Mouse (Mus musculus) frontal cortex, postnatal 25 days (tissue): ENCODE results near the gene Gm11733.
"Not testable (repeated sequence)": the region's sequence is repeated elsewhere in the genome, so short reads cannot be mapped to it uniquely, and the experiment has no call there.

Source experiments
- DNase-seq, 2 experiments: peaks; one replicate each; pipeline ENCODE4 v3.0.0; 2022; ENCODE audit warnings: low spot score in 2 of 2

Gene Gm11733

DNA sequence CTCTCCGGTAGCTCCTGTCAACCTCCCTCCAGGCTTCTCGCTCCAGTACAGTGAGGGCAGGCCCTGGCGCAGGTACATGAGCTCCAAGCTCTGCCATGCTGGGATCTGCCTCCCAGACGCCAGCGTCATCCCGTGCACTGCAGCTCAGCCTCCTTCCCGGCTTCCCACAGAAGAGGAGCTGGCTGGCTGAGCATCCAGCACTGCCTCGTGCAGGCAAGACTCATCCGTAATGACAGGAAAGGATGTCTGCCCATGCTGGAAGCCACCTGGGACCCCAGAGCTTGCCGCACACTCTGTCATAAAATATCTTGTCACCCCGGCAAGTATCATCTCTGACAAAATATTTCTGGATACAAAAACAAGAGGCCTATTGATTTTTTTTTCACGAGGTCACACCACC lies at the start of gene Gm11733:
TSS of gene Gm11733 (plus strand) at position 171 of the 400 bp plus-strand sequence.
- DNase-seq: peak; percentile 42 to 46

DNA sequence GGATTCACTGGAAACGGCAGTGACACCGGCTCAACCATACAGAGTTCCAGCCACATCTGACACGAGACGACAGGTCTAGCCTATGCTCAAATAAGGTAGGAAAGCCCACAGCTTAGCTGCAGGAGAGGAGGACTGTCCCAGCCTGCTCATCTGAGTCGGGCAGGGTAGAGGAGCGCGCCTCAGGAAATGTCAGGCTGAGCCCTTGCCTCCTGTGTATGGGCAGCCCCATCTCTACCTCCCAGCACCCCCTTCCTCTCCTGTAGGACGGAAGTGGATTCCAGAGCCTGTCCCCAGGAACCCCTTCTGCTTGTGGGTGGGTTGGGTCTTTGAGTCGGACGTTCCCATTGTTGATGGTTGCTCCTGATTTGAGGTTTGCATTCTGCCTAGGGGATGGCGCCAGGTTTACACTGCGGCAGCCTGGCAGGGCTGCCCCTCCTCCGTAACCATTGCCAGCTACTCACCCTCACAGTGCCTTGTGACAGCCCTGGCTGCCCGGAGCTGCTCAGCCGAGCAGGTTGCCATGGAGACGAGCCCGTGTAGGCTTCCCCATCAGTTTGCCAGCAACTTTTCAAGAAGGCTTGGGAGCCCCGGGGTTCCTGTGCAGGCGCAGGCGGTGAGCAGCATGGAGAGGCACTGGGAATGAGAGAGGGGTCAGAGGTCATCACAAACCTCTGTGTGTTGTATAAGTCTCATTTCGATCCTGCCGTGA lies 47.6 kb upstream of the Gm11733 start:
- DNase-seq: peak; percentile 65 to 76

DNA sequence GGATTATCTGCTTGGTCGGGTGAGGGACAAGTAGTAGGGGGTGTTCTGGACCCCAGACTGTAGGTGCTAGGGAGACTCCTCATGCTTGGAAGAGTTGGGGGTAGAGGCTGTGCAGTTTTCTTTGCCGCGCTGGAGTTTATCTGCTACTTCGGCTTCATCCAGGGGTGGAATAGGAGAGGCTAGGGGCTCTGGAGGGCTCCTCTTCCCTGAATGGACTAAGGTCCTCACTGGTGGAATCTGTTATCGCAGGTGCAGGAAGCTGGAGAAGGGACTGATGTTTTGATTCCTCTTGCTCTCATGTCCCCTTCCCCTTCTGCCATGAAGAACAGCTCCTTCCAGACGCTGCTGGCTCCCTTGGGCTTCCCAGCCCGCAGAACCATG lies 47.1 kb upstream of the Gm11733 start:
- DNase-seq: no peak

DNA sequence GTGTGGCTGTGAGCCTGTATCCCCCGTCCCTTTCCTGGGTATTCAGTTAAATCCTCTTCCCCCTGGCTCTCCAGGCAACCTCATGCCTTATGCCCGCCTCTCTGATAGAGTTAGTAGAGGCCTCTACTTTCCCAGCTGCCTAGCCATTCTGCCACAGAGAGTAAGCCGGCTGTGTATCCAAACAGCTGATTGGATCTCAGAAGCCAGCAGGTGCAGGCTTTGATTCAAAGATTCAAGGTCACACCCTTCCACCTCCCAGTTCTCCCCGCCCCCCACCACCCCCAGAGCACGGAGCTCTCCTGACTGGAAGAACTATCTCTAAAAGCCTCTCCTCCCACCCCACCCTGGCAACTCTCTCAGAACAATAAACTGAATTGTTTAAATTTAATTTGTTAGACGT lies 45.8 kb upstream of the Gm11733 start:
- no peak for DNase-seq

DNA sequence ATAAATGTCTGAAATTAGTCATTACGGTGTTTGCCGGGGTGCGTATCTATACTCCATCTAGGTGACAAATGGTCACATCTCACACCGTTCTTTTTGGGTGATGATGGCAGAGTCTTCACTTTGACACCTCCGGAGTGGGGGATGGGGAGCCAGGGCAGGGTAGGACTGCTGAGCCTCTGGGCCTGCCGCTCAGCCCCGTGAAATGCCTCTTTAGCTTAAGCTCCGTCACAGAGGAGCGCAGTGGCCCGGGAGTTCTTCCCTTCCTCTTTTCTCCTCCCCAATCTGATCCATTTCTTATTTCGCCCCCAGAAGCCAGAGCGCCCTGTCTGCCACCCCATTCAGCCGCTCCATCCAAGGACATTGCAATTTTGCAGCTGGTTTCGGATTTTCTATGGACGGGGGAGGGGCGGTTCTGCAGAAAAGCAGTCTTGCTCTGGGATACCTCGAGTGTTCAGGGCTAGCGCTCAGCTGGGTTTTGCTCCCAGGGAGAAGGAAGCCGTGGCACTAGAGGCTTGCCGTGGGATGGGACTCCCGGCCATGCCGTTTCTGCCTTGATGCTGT lies 43.2 kb upstream of the Gm11733 start:
- no peak for DNase-seq

DNA sequence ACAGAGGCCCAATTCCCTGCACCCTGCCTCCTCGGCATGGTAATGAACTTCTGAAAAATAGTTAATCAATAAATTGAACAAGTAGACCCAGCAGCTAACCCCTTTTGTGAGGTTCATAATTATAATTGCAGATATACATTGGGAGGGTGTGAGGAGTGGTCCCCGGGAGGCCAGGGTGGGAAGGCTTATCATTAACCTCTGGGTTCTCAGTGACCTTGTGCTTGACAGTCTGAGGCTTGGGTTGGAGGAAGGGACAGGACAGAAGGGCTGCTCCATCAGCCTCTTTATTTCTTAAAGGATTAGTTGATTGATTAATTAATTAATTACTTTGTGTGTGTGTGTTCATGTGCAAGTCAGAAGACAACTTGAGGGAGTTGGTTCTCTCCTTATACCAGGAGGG lies 40.1 kb upstream of the Gm11733 start:
- DNase-seq: no peak

DNA sequence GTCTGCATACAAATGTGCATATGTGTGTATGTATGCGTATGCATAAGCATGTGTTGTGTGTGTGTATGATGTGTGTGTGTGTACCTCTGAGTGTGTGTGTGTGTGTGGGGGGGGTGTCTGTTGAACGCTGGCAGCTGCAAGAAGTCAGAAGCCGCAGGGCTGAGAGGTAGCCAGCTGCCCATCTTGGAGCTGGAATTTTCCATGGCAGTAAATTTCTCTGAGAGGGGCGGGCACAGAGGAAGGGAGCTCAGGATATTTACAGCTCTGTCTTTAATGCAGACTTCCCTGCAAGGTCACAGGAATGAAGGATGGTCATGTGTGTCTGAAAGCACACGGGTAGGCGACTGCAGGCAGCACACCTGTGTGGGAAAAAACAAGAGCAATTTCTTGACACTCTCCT lies 38.5 kb upstream of the Gm11733 start:
- no peak for DNase-seq

DNA sequence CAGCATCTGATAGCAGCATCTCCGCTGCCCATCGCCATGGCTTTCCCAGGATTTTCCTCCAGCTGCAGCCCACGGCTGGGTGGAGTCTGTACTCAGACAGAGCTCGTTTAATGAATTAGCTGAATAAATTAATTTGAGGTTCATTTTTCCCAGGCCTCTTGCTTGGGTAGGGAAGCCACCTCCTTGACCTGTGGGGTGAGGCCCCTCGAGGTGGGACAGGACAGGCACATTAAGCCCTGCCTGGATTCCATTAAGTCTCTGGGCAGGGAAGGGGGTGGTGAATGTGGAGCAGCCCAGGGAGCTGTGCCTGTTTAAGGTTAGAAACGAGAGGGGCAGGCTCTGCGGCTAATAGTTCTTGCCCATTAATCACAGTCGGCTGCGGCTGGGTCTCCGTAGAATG lies 30.1 kb upstream of the Gm11733 start:
- no peak for DNase-seq

DNA sequence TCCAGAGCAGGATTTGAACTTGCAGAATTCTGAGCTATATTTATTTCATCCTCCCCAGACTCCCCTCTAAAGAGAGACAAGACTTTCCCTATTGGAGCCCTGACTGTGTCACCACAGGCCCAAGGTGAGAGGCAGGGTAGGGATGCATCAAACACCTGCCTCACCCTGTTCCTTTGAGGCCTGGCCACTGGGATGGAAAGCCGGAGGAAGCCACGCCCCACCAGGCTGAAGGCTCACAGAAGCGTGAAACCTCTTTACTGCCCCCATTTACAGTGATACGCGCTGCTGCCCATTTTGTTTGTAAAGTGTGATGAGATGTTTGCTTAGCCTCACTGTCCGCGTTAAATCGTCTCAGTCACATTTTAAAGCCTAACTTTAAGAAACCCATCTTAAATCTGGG lies 25.0 kb upstream of the Gm11733 start:
- no peak for DNase-seq

DNA sequence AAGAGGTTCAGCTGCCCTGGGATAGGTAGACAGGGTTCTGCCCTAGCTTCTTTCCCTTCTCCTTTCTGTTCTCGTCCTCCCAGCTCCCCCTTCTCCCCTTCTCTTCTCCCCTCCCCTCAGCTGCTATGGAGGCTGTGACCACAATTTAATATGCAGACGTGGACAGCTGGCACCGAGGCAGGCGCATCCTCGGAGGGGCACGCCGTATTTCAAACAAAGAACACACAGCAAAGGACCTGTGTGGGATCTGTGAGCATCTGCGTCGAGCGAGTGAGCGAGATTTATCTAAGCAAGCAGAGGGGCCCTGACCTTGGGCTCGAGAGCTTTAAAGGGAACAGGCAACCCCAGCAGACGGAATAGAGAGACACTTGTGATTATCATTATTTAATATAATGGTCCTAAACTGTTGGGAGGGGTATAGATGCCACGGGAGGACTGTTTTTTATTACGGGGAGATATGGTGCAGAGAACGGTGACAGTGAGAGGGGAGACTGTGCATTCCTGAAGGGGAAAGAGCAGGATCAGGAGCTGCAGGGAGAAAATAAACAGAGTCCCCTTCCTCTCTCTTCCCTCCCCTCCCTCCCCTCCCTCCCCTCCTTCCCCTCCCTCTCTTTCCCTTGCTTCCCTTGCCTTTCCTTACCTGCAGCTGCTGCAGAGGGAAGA lies 21.8 kb upstream of the Gm11733 start:
- no peak for DNase-seq

DNA sequence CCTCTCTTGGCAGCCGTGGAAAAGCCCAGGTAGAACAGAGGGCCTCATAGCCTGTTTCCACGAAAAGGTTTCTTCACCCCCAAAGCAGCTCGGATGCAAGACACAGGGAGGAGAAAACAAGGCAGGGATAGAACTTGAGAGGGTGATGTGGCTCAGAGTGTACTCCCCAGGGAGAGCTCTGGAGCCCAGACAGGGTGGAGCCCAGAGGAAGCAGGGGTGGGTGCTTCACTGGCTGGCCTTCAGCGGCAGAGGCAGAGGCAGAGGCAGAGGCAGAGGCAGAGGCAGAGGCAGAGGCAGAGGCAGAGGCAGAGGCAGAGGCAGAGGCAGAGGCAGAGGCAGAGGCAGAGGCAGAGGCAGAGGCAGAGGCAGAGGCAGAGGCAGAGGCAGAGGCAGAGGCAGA lies 20.8 kb upstream of the Gm11733 start:
- DNase-seq: not testable (repeated sequence)

DNA sequence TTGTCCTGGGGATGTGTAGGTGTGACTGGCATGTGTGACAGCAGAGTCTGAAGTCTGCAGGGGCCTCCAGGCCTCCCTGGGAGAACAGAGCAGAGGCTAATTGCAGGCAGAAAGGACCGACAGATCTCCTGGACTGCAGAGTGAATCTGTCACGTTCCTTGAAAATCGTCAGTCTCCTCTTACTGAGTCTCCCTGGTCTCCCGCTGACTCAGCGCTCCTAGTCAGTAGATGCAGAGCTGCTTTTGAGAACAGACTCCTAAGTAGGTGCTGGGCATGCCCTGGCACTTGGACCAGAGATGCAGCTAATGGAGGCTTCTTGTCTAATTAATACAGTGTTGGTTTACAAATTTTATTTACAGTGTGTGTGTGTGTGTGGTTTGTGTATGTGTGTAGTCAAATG lies 17.9 kb upstream of the Gm11733 start:
- DNase-seq: no peak

DNA sequence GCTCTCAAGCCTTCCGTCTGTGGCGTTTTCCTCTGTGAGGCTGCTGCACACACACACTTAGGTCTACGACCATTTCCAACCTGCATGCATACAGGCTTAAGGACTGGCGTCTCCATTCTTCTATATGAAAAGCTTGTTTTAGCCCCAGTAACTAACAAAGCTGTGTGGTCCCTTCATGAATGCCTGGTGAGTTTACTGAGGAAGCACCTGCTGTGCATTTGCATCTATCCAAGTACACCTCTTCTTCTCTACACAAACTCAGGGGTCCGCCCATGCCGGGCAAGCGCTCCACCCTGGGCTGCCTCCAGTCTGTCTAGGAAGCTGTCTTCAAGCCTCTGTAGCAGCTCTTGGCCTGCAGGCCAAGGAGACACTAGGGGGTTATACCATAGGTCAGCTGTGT lies 17.3 kb upstream of the Gm11733 start:
- no peak for DNase-seq

DNA sequence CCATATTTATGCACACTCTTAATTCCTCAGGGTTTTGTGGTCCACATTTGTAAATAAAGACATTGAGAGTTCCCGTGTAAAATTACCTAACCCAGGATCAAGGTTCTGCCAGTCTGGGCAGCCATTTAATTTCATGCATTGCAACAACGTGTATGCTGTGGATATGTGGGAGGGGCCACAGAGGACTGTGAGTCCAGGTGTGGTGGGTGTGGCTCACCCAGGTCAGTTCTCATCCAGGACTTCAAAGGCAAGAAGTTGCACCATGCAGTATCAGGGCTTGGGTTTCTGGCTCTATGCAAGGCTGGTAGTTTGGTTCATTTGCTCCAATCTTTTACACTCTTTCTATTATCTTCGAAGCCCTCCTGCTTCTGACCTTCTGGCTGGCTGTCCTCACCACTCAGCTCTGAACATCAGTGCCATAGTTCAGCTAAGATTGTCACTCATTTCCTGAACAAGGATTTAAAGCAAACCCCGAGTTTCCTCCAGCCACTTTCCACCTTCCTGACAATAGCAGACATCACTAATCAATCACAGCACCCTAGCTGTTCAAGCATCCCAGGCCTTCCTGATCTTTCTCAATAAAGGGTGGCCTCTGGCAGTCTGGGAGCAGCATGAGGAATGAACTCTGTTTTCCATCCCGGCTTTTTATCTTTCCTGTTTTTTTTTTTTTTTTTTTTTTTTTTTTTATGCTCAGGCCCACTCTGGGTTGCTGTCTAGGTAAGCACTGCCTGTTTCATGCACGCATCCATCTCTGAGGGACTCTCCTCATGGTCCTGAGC lies 15.4 kb upstream of the Gm11733 start:
- no peak for DNase-seq

DNA sequence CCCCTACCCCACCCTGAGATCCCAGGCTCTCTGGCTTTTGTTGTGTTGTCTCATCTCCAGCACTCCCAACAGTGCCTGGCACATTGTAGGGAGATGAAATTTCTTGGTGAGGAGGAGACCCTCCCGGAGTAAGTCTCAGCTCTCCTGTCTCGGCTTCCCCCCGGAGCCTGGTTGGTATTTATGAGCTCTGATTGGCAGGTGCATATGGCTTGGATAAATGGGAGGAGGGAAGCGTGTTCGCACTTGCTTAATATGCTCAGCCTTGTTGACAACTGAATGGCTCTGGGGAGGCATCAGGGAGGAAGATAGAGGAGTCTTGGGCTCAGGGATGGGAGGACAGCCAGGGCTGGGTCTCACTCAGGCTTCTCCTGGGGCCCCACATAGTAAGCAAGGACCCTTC lies 14.4 kb upstream of the Gm11733 start:
- DNase-seq: no peak

DNA sequence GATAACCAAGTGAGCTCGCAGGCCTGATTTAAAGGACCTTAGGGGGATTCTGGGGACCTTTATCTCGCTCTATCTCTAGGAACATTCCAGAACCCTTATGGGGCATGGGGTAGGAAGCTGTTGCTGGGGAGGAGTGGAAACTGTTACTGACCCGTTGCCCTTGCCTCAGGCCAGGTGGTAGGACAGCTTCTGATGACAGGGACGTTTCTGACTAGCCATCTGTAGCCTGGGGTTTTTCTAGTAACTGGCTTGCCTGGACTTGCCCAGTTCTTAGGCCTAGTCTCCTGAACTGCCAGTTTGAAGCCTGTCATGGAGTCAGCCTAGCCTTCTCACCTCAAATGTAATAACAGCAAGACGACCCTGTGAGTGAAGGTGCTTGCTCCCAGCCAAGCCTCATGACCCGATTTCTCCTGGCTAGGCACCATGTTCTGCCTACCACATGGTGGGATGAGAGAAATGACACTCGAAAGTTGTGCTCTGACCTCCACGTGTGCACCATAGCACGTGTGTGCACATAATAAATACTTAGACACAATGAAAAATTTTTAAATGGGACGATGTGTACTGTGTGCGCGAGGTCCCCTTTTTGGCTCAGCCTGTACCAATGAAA lies 13.5 kb upstream of the Gm11733 start:
- no peak for DNase-seq

DNA sequence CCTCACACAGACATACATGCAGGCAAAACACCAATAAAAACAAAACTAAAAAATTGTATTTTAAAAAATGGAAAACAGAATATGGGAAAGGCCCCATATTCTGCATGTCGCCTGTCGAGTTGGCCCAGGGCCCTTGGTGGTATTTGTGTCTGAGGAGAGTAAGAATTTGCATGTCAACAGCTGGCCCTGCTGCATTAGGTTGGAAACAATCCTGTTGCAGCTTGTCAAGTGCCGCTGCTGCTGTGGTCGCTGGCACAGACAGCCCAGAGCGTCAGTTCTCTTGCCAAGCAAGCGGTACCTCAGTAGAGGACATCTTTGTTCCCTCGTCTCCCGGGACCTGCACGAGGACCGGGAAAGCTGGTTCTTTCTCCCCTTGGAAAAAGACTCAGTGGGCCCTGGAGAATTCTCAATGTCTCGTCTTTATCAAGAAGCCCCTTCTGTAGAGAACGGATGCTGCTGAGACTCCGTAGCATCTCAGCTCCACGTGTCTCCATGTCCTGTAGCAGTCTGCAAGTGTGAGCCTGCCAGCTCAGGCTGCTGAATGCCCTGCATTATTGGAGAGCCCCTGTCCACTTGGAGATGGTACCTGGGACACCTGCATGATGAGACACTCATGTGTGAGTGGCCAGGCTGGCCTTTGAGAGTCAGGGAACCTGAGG lies 12.4 kb upstream of the Gm11733 start:
- no peak for DNase-seq

DNA sequence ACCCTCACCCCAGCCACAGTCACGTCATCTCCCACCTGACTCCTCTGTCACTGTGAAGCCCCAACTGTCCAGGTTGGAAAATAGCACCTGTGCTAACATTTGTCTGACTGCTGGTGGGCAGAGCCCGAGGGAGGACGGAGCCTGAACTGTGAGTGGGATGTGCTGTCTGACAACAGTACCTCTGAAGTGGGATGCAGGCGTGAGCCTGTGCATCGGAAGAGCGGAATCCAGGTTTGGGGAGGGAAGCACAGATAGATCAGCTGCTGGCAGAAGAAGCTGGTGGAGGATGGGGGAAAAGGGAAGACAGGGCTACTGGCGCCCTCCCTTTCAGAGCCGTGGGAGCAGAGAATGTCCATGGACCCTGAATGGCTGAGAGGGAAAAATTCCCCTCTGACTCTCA lies 11.3 kb upstream of the Gm11733 start:
- no peak for DNase-seq

DNA sequence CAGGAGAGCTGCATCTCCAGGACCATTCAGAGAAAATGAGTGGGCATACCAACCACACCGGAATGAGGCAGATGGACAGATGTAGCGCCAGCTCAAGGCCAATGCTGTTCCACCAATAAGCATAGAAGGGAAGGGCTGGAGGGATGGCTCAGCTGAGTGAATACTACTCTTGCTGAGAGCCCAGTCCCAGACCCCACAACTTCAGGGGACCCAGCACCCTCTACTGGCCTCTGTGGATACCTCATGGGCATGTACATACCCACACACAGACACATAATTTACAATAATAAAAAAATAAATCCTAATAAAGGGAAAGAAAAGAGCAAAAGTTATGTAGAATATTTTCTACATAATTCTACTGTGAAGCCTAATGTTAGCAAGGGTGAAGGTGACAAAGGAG lies 9.0 kb upstream of the Gm11733 start:
- DNase-seq: no peak

DNA sequence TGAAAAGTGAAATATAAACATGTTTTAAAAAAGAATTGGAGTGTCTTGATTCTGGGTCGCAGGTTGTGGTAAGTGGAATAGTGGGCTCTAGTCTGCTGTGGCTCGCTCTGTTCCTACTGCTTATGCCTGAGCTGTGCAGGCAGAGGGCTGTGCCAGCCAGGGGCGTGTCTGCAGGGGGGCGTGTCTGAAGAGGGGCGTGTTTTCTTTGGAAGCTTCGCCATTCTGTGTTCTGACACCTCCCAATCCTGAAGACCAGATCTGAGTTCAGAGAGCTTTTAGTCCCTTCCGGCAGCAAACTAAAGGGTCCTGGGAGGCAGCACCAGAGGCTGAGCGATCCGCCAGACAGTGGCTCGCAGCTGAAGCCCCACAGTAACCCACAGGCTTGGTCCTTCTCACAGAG lies 8.5 kb upstream of the Gm11733 start:
- DNase-seq: no peak

DNA sequence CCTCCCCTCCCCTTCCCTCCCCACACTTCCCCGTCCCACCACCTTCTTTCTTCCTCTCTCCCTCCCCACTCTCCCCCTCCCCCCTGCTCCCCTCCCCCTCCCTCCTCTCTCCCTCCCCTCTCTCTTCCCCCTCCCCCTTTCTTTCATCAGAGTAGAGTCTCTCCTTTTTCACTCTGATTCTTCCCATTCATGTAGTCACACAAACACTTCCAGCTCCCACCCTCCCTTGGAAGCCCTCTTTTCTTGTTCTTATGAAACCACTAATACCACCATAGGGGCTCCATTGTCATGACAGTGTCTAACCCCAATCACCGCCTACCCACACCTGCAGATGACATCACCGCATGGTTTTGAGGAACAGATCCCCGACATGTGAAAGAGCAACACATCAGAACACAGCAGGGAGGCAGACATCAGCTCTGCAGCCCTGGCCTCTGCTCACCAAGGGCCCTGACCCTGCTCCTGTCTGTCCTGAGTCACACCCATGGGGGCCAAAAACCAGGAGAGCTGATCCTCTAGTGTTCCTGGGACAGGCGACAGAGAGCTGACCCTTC lies 7.5 kb upstream of the Gm11733 start:
- DNase-seq: no peak
